27 mouse cellular contexts compared by ENCODE assay signal in genomic region chr12:73930266-73930665, GRCm38 (mm10). TPM values are rescaled to one million over a fixed set of nuclear protein-coding genes. Genes with fewer than 3 reads are reported as not detected.
DNase-seq lines count a peak whose midpoint lies in the region; ATAC-seq and TF ChIP-seq lines count a peak whose summit lies in the region.
"Had no signal": no experiment of that assay in that cellular context is flagged by ENCODE, and none has a peak within 500 bp of the region (broad histone marks: within the 10 kb centered on the region; RNA-seq: fewer than 3 reads in every experiment).

No protein-coding gene starts in this region.

- peak; percentile 13 for DNase-seq in kidney, adult 18-20 months
- DNase-seq in liver, adult 2 months (ENCODE audit: extremely low read depth, low read depth, low spot score) = peak; percentile 84
- no peak for DNase-seq in liver
- peak; percentile 36 to 71 for DNase-seq in kidney, postnatal 25 days
- no peak for DNase-seq in embryo, embryonic 10.5 days (ENCODE audit: low spot score)
- no peak for DNase-seq in ovary, postnatal 36 days (ENCODE audit: low spot score)
- DNase-seq: adrenal gland, adult 2 months; adrenal gland, postnatal 14 days; B cell, adult 2 months; cerebellum, adult 11 months; cerebellum, adult 2 months; cerebellum, adult 9-11 months; cerebellum, postnatal 36 days; gastrocnemius, postnatal 10 days; gastrocnemius, postnatal 36 days; heart, adult 2 months had no signal

- H3K27me3 ChIP-seq in kidney, embryonic 15.5 days = no peaks in the 10 kb centered on the region
- no peaks in the 10 kb centered on the region for H3K27me3 ChIP-seq in liver, adult 2 months (ENCODE audit: control insufficient read depth, insufficient read depth, low read length)
- H3K27me3 ChIP-seq: forebrain, embryonic 13.5 days; hindbrain, embryonic 12.5 days; hindbrain, embryonic 15.5 days had no signal

- no peak overlapping the region for H3K4me3 ChIP-seq in kidney, embryonic 15.5 days (replicated peaks)
- H3K4me3 ChIP-seq in liver, adult 2 months (ENCODE audit: insufficient read depth, low read depth, low read length) = no peak overlapping the region
- H3K4me3 ChIP-seq: forebrain, embryonic 10.5 days; forebrain, embryonic 13.5 days; heart, adult 2 months; hindbrain, embryonic 12.5 days; hindbrain, embryonic 15.5 days had no signal

- no peak for ATAC-seq in kidney, embryonic 15.5 days (replicated peaks; ENCODE audit: low FRiP score)
- ATAC-seq: forebrain, embryonic 13.5 days; forebrain, embryonic 16.5 days had no signal

- no peak overlapping the region for H3K9ac ChIP-seq in kidney, embryonic 15.5 days
- H3K9ac ChIP-seq in liver, adult 2 months (ENCODE audit: low read depth, low read length) = no peak overlapping the region
- H3K9ac ChIP-seq: forebrain, embryonic 13.5 days; hindbrain, embryonic 12.5 days; hindbrain, embryonic 15.5 days had no signal

- H3K4me1 ChIP-seq in kidney, embryonic 15.5 days = no peaks in the 10 kb centered on the region
- H3K4me1 ChIP-seq in liver, adult 2 months (ENCODE audit: control insufficient read depth, insufficient read depth, low read length) = peaks cover 5% of the 10 kb centered on the region; the same call in 1 of the 2 replicates
- H3K4me1 ChIP-seq: forebrain, embryonic 10.5 days; forebrain, embryonic 13.5 days; hindbrain, embryonic 12.5 days; hindbrain, embryonic 15.5 days had no signal

- H3K36me3 ChIP-seq in kidney, embryonic 15.5 days = peaks cover 73% of the 10 kb centered on the region
- peaks cover 50% of the 10 kb centered on the region for H3K36me3 ChIP-seq in liver, adult 2 months (ENCODE audit: control insufficient read depth, insufficient read depth, low read length)

- 79% methylated on average over 3 of the region's 3 CpGs for WGBS in kidney, embryonic 15.5 days
- 60% methylated on average over 3 of the region's 3 CpGs for WGBS in liver, adult 2 months

- no peak overlapping the region for H3K27ac ChIP-seq in kidney, embryonic 15.5 days
- peak overlapping the region; percentile 48 for H3K27ac ChIP-seq in liver, adult 2 months (replicated peaks; ENCODE audit: insufficient read depth, low read depth, low read length)
- H3K27ac ChIP-seq: forebrain, embryonic 10.5 days; forebrain, embryonic 13.5 days; heart, adult 2 months; hindbrain, embryonic 12.5 days; hindbrain, embryonic 15.5 days had no signal

- TF ChIP-seq POLR2A in liver, adult 2 months (IDR thresholded peaks at IDR 0.05; ENCODE audit: extremely low read depth, insufficient read depth, low read length) = no peak

- no peak for TF ChIP-seq CTCF in liver, adult 2 months (IDR thresholded peaks at IDR 0.05; ENCODE audit: low read depth, low read length)

- no peaks in the 10 kb centered on the region for H3K79me2 ChIP-seq in liver, adult 2 months (ENCODE audit: control insufficient read depth, insufficient read depth, low read length)

- H3K4me2 ChIP-seq in kidney, embryonic 15.5 days = no peak overlapping the region
- H3K4me2 ChIP-seq: forebrain, embryonic 13.5 days; heart, embryonic 11.5 days; hindbrain, embryonic 12.5 days; hindbrain, embryonic 15.5 days had no signal

- no peaks in the 10 kb centered on the region for H3K9me3 ChIP-seq in kidney, embryonic 15.5 days (replicated peaks)
- H3K9me3 ChIP-seq: forebrain, embryonic 10.5 days; forebrain, embryonic 13.5 days; hindbrain, embryonic 12.5 days; hindbrain, embryonic 15.5 days had no signal

RNA-seq across cellular contexts. Expression of gene Gm49321, which starts 7.2 kb away (rescaled TPM):
- polyA plus RNA-seq in kidney, embryonic 15.5 days (2015; fragmentation: Nextera tagmentation; extraction: Ambion mirVana) = 10.5 and 12.3 TPM in 2 replicates
- not detected in 2 replicates for total RNA-seq in liver, adult 2 months (2014; rRNA removed)
- polyA plus RNA-seq in liver, adult 2 months (2012; rRNA removed) = not detected in 2 replicates
- total RNA-seq: granulocyte monocyte progenitor cell, adult 5-6 weeks; hematopoietic stem cell, adult 5-6 weeks; MEL had no signal
- polyA plus RNA-seq: adrenal gland, adult 2 months; cerebellum, adult 2 months; cortical plate, adult 2 months; heart, adult 2 months had no signal

RNA-seq across cellular contexts. Expression of gene Hif1a, which starts 29.1 kb away (rescaled TPM):
- 76.4 and 83.3 TPM in 2 replicates for polyA plus RNA-seq in kidney, embryonic 15.5 days (2015; fragmentation: Nextera tagmentation; extraction: Ambion mirVana)
- total RNA-seq in liver, adult 2 months (2014; rRNA removed) = 32.5 and 37.4 TPM in 2 replicates
- polyA plus RNA-seq in liver, adult 2 months (2012; rRNA removed) = 5.7 and 9.7 TPM in 2 replicates

RNA-seq across cellular contexts. Expression of gene Snapc1, which starts 34.0 kb away (rescaled TPM):
- 19.8 and 20.2 TPM in 2 replicates for polyA plus RNA-seq in kidney, embryonic 15.5 days (2015; fragmentation: Nextera tagmentation; extraction: Ambion mirVana)
- 3.0 and 4.4 TPM in 2 replicates for total RNA-seq in liver, adult 2 months (2014; rRNA removed)
- polyA plus RNA-seq in liver, adult 2 months (2012; rRNA removed) = 5.4 and 6.0 TPM in 2 replicates

Comparison
In these comparisons a context has a peak if more than half of its experiments do, and no peak if none do; other contexts are left out.
1. DNase-seq: peak in kidney, adult 18-20 months (single experiment), liver, adult 2 months (single experiment) and kidney, postnatal 25 days (2 of 2); none in liver (single experiment), embryo, embryonic 10.5 days (single experiment) and ovary, postnatal 36 days (single experiment).
2. RNA of gene Gm49321, which starts 7.2 kb away (polyA plus RNA-seq): 10.5 to 12.3 TPM in kidney, embryonic 15.5 days; not detected in liver, adult 2 months; every median in the first group is over 10 times any median in the second.